Mouse (Mus musculus) Muller cell, postnatal 12 days (primary cell): ENCODE measurements at regions not wholly inside any gene's neighbourhood (a gene's known extent, or its start where the extent isn't known, plus 50 kb on each side); places are given as distances from the start of the nearest gene placed in this dataset.
"Not testable (repeated sequence)": the region's sequence is repeated elsewhere in the genome, so short reads cannot be mapped to it uniquely, and the experiment has no call there.

Experiments
- DNase-seq: peaks from one replicate; pipeline ENCODE4 v3.0.0-alpha.2; 2015; ENCODE audit errors: inconsistent ontology term

- DNase-seq, result no peak
Observed at GRCm38 (mm10) chr4:22699561-22699960, 211.4 kb upstream of the Pou3f2 start.

- peak; percentile 17 for DNase-seq
Observed at GRCm38 (mm10) chr4:22667733-22668381, 179.7 kb upstream of the Pou3f2 start.

GRCm38 (mm10) chr4:22645616-22646015 lies 157.4 kb upstream of the Pou3f2 start:
- DNase-seq, result peak; percentile 14

DNA sequence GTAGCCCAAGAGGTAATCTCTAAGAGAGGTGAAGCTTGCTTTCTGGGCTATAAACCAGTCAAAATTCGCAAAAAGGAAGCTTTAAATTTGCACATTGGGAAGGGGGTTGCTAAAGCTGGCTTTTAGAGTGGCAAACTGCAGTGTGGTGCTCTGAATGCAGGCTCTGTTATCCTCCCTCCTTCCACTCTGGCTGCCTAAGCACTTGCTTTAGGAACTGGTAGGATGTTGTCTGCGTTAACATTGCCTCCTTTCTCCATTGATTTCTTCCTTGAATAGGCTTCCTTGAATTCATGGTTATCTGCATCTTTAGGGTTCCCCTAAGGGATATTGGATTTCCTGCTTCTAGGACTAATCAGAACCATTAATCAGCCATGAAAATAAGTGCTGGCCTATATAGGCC lies 120.8 kb upstream of the Pou3f2 start:
- no peak for DNase-seq

DNA sequence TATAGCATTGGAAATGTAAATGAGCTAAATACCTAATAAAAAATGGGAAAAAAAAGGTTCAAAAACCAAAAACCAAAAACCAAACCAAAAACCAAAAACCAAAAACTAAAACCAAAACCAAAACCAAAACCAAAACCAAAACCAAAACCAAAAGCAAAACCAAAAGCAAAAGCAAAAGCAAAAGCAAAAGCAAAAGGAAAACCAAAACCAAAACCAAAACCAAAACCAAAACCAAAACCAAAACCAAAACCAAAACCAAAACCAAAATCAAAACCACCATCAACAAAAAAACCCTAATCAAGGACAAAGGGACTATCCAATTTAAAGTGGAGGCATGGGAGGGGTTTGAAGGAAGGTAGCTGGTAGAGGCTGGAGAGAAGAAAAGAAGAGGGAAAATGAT lies 114.0 kb upstream of the Pou3f2 start:
- DNase-seq, result not testable (repeated sequence)

DNA sequence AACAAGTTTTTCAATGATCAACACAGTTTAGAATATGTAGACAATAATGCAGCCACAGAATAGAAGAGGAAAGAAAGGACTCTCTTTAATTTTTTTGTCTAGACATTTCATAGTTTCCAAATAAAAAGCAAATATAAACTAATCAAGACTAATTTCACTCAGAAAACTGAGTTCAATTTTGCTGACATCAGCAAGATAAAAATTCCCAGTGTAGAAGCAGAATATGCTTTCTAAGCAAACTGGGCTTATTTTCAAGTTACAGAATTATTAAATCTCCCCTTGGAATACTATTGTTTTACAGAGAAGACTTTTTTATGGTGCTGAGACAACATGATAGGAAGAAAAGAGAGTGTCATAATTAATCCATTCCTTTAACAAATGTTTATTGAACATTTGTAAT lies 99.0 kb upstream of the Pou3f2 start:
- no peak for DNase-seq

GRCm38 (mm10) chr4:22565959-22566358 lies 77.8 kb upstream of the Pou3f2 start:
- no peak for DNase-seq

DNA sequence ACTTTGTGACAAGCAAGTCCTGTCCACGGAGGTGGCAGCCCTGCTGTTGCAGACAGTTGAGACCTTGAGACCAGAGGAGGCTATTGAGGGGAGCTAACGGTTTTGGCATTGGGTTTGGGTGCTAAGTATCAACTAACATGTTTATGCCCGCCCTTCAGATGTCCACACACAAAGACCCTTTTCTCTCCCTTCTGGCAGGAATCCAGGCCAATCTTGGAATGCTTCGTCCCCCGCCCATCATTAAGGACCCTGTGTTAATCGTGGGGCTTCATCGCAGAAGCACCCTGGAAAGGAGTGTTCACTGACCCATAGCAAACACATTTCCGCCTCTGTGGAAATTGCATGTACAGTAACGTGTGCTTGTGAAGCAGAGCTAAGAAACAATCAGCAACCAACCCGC lies 76.4 kb upstream of the Pou3f2 start:
- DNase-seq, result peak; percentile 26
